In the genomic region with DNA sequence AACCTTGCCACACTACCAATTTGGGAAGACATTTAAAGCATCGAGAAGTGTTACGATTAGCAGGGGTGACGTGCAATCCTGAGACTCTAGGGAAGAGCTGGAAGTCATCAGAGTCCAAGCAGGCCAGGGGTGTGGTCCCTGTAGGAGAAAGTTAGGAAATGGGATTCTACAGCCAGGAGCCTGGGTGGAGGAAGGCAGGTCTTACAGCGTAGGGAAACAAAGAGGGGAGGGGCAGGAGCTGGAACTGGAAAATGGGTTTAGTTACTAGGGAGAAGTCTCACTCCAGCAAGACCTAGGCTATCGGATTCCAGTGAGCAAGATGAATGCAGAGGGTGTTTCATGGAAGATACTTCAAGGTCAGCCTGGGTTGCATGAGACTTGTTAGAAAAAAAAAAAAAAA, we compare ENCODE assay signal across 12 mouse cellular contexts. TPM values are rescaled to one million over a fixed set of nuclear protein-coding genes. Genes with fewer than 3 reads are reported as not detected.
DNase-seq lines count a peak whose midpoint lies in the region; ATAC-seq and TF ChIP-seq lines count a peak whose summit lies in the region.
"Had no signal": no experiment of that assay in that cellular context is flagged by ENCODE, and none has a peak within 500 bp of the region (broad histone marks: within the 10 kb centered on the region; RNA-seq: fewer than 3 reads in every experiment).

No protein-coding gene starts in this region.

- no peaks in the 10 kb centered on the region for H3K27me3 ChIP-seq in lung, embryonic 15.5 days
- no peaks in the 10 kb centered on the region for H3K27me3 ChIP-seq in heart, postnatal 0 days (ENCODE audit: control insufficient read depth, insufficient read depth, low read length)
- no peaks in the 10 kb centered on the region for H3K27me3 ChIP-seq in stomach, embryonic 16.5 days (ENCODE audit: control insufficient read depth, insufficient read depth, low read length)
- H3K27me3 ChIP-seq: forebrain, embryonic 12.5 days; liver, embryonic 13.5 days; neural tube, embryonic 12.5 days had no signal

- TF ChIP-seq CTCF in heart, postnatal 0 days (IDR thresholded peaks at IDR 0.05; ENCODE audit: low read depth) = no peak

- peak overlapping the region; percentile 30; the same call in 1 of the 2 replicates for H3K27ac ChIP-seq in lung, embryonic 15.5 days
- H3K27ac ChIP-seq in heart, postnatal 0 days (ENCODE audit: low read depth) = peak overlapping the region; percentile 72
- peak overlapping the region; percentile 30 for H3K27ac ChIP-seq in stomach, embryonic 16.5 days (ENCODE audit: low read length)
- H3K27ac ChIP-seq: forebrain, embryonic 12.5 days; liver, embryonic 13.5 days; neural tube, embryonic 12.5 days had no signal

- H3K9me3 ChIP-seq in lung, embryonic 15.5 days = no peaks in the 10 kb centered on the region
- no peaks in the 10 kb centered on the region for H3K9me3 ChIP-seq in heart, postnatal 0 days (replicated peaks; ENCODE audit: control insufficient read depth, low read length)
- H3K9me3 ChIP-seq in stomach, embryonic 16.5 days (replicated peaks; ENCODE audit: control insufficient read depth, low read length) = no peaks in the 10 kb centered on the region
- H3K9me3 ChIP-seq: liver, embryonic 13.5 days; neural tube, embryonic 12.5 days had no signal

- H3K4me2 ChIP-seq in lung, embryonic 15.5 days = peak overlapping the region; percentile 14; the same call in 1 of the 2 replicates
- H3K4me2 ChIP-seq in heart, postnatal 0 days (ENCODE audit: low read depth, low read length) = no peak overlapping the region
- no peak overlapping the region for H3K4me2 ChIP-seq in stomach, embryonic 16.5 days (ENCODE audit: low read depth, low read length)
- H3K4me2 ChIP-seq: forebrain, embryonic 12.5 days; liver, embryonic 13.5 days; midbrain, embryonic 11.5 days; neural tube, embryonic 12.5 days had no signal

- 58% methylated on average over 5 of the region's 5 CpGs for WGBS in lung, embryonic 15.5 days
- WGBS in heart, postnatal 0 days = 51% methylated on average over 5 of the region's 5 CpGs
- WGBS in stomach, embryonic 16.5 days = 57% methylated on average over 5 of the region's 5 CpGs

- no peak overlapping the region for H3K4me3 ChIP-seq in lung, embryonic 15.5 days
- no peak overlapping the region for H3K4me3 ChIP-seq in heart, postnatal 0 days (ENCODE audit: low read depth, low read length)
- H3K4me3 ChIP-seq in stomach, embryonic 16.5 days (replicated peaks; ENCODE audit: low read length) = no peak overlapping the region
- H3K4me3 ChIP-seq: forebrain, embryonic 12.5 days; liver, embryonic 13.5 days; neural tube, embryonic 12.5 days had no signal

- peaks cover 30% of the 10 kb centered on the region for H3K4me1 ChIP-seq in lung, embryonic 15.5 days
- H3K4me1 ChIP-seq in heart, postnatal 0 days (ENCODE audit: control insufficient read depth, insufficient read depth) = peaks cover 14% of the 10 kb centered on the region
- H3K4me1 ChIP-seq in stomach, embryonic 16.5 days (ENCODE audit: control insufficient read depth, insufficient read depth, low read length) = peaks cover 21% of the 10 kb centered on the region; the same call in 1 of the 2 replicates

- TF ChIP-seq EP300 in heart, postnatal 0 days (IDR thresholded peaks at IDR 0.05; ENCODE audit: low read depth) = no peak

- DNase-seq in lung, postnatal 25 days (ENCODE audit: low spot score) = no peak
- DNase-seq in heart, postnatal 0 days (ENCODE audit: low spot score) = peak; percentile 65
- no peak for DNase-seq in spleen, postnatal 14 days (ENCODE audit: low spot score in 2 of 2)
- DNase-seq in neural tube, embryonic 10.5 days (ENCODE audit: extremely low spot score, low spot score) = no peak
- DNase-seq: cerebellum, adult 2 months; liver, embryonic 13.5 days had no signal

- H3K36me3 ChIP-seq in lung, embryonic 15.5 days = no peaks in the 10 kb centered on the region
- no peaks in the 10 kb centered on the region for H3K36me3 ChIP-seq in heart, postnatal 0 days (replicated peaks; ENCODE audit: control insufficient read depth, insufficient read depth, low read length)
- no peaks in the 10 kb centered on the region for H3K36me3 ChIP-seq in stomach, embryonic 16.5 days (ENCODE audit: control insufficient read depth, insufficient read depth, low read length)
- H3K36me3 ChIP-seq: forebrain, embryonic 12.5 days; liver, embryonic 13.5 days; neural tube, embryonic 12.5 days had no signal

- no peak overlapping the region for H3K9ac ChIP-seq in lung, embryonic 15.5 days
- H3K9ac ChIP-seq in heart, postnatal 0 days (replicated peaks; ENCODE audit: low read depth, low read length) = no peak overlapping the region
- no peak overlapping the region for H3K9ac ChIP-seq in stomach, embryonic 16.5 days (ENCODE audit: low read length)
- H3K9ac ChIP-seq: forebrain, embryonic 12.5 days; liver, embryonic 13.5 days; neural tube, embryonic 12.5 days had no signal

- ATAC-seq in lung, embryonic 15.5 days (ENCODE audit: borderline replicate concordance, extremely low read depth, low FRiP score, low TSS enrichment) = no peak
- ATAC-seq in granulocyte monocyte progenitor cell, adult 5-6 weeks (replicated peaks; ENCODE audit: poor library complexity, severe bottlenecking) = 0 out of 2 replicates have a peak, but pooled peaks have one; percentile 3
- ATAC-seq in heart, postnatal 0 days (ENCODE audit: insufficient read depth, low read depth) = peak; percentile 65; the same call in 1 of the 2 replicates
- ATAC-seq in stomach, embryonic 16.5 days (ENCODE audit: insufficient read depth, low FRiP score) = no peak

RNA-seq across cellular contexts. Expression of a gene that starts 8.9 kb away (rescaled TPM):
- 20.7 and 22.8 TPM in 2 replicates for polyA plus RNA-seq in lung, embryonic 15.5 days (2015; fragmentation: Nextera tagmentation; extraction: Ambion mirVana)
- 4.7 and 6.8 TPM in 2 replicates for total RNA-seq in granulocyte monocyte progenitor cell, adult 5-6 weeks (2014; fragmentation: Nextera tagmentation)
- total RNA-seq in granulocyte monocyte progenitor cell, adult 5-6 weeks (2017) = 0.62 and 0.90 TPM in 2 replicates
- 136 and 169 TPM in 2 replicates for total RNA-seq in heart, postnatal 0 days (2014; rRNA removed; ENCODE audit: low replicate concordance)
- polyA plus RNA-seq in heart, postnatal 0 days (2015; fragmentation: Nextera tagmentation; extraction: Ambion mirVana) = 59.9 and 78.1 TPM in 2 replicates
- polyA plus RNA-seq in stomach, embryonic 16.5 days (2015; fragmentation: Nextera tagmentation; extraction: Ambion mirVana) = 13.2 and 15.5 TPM in 2 replicates

RNA-seq across cellular contexts. Expression of a gene that starts 57.9 kb away (rescaled TPM):
- polyA plus RNA-seq in lung, embryonic 15.5 days (2015; fragmentation: Nextera tagmentation; extraction: Ambion mirVana) = 39.1 and 44.2 TPM in 2 replicates
- not detected in 2 replicates for total RNA-seq in granulocyte monocyte progenitor cell, adult 5-6 weeks (2014; fragmentation: Nextera tagmentation)
- total RNA-seq in granulocyte monocyte progenitor cell, adult 5-6 weeks (2017) = not detected in 2 replicates
- 53.8 and 56.0 TPM in 2 replicates for total RNA-seq in heart, postnatal 0 days (2014; rRNA removed; ENCODE audit: low replicate concordance)
- 90.6 and 96.6 TPM in 2 replicates for polyA plus RNA-seq in heart, postnatal 0 days (2015; fragmentation: Nextera tagmentation; extraction: Ambion mirVana)
- 45.4 and 53.6 TPM in 2 replicates for polyA plus RNA-seq in stomach, embryonic 16.5 days (2015; fragmentation: Nextera tagmentation; extraction: Ambion mirVana)

Comparison
In these comparisons a context has a peak if more than half of its experiments do, and no peak if none do; other contexts are left out.
1. ATAC-seq: peak in granulocyte monocyte progenitor cell, adult 5-6 weeks (single experiment) and heart, postnatal 0 days (single experiment); none in lung, embryonic 15.5 days (single experiment) and stomach, embryonic 16.5 days (single experiment).
2. Peak in every context shown above with its lines, with median percentiles within 50 percentile points of each other: H3K27ac ChIP-seq.